Mouse (Mus musculus) left cerebral cortex, postnatal 4 days (tissue): ENCODE data around the gene Alkal2. TPM values are rescaled to one million over a fixed set of nuclear protein-coding genes. Genes with fewer than 3 reads are reported as not detected.

Experiments used
- DNase-seq: peaks from one replicate; pipeline ENCODE4 v3.0.0-alpha.2; 2022
- intact Hi-C: fragments of 180-260 bp; cut with DNase I; formaldehyde crosslinking; loops from one replicate; pipeline ENCODE4 v1.15.1; 2025
- total RNA-seq, 2 experiments: library from RNA; stranded (reverse); gene quantifications; 2 replicates each; pipeline ENCODE4 v1.2.3; 2021

Gene Alkal2
- total RNA-seq, 2 experiments from 2014 or later: 1.9 to 2.0 TPM

DNA sequence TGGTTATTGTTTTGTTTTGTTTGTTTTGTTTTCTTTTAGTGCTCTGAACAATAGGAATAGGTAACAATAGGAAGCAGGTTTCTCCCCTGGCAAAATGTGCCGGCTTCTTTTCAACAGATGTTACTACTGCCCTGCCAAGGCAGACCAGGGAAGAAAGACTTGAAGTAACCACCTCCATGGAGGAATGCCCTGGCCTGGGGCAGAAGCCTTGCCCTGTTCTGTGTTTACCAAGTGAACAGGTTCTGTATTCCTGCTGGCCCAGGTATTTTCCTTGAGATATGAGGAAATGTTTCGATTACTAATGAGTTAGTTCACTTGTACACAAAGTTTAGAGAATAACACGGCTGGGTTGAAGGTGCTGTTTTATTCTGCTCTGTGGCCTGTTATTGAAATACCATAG is 28.7 kb downstream of the Alkal2 start:
- intact Hi-C loops: no loop called here
- no peak for DNase-seq

- peak; percentile 2 for DNase-seq
- intact Hi-C loops: no loop called here
Observed at GRCm38 (mm10) chr12:30922401-30922800, 38.3 kb downstream of the Alkal2 start.

GRCm38 (mm10) chr12:30928182-30928581 is 44.1 kb downstream of the Alkal2 start:
- DNase-seq: no peak
- intact Hi-C loops: no loop called here

- no peak for DNase-seq
- intact Hi-C loops: no loop called here
Observed at GRCm38 (mm10) chr12:30933299-30933698, 49.2 kb downstream of the Alkal2 start.

GRCm38 (mm10) chr12:30936899-30937298 is 52.8 kb downstream of the Alkal2 start:
- intact Hi-C loops: no loop called here

More at GRCm38 (mm10) chr12:30936899-30937298, 52.8 kb downstream of the Alkal2 start:
- no peak for DNase-seq

Other genes starting within 250 kb of the Alkal2 start
- 10 to 100 TPM; 50.6 to 52.4 TPM for gene Acp1, start 27.3 kb downstream of the Alkal2 start, total RNA-seq
- gene Sh3yl1, start 27.3 kb downstream of the Alkal2 start, total RNA-seq: 10 to 100 TPM; 37.5 to 42.5 TPM
- not detected for gene Fam110c, start 189.5 kb downstream of the Alkal2 start, total RNA-seq